Mouse (Mus musculus): Measurements from ENCODE around the gene Frmd4a.

The Frmd4a gene

GRCm38 (mm10) chr2:4017528-4018288 is at the start of gene Frmd4a:
Gene Frmd4a (plus strand): TSS chr2:4017717.
- DNase-seq (ENCODE audit: low spot score): no peak

GRCm38 (mm10) chr2:3988876-3989275 is 28.6 kb upstream of the Frmd4a start:
- DNase-seq (ENCODE audit: low spot score): no peak

- no peak for DNase-seq (ENCODE audit: low spot score)
These were observed 27.1 kb upstream of the Frmd4a start for GRCm38 (mm10) chr2:3990431-3990830.

GRCm38 (mm10) chr2:4018431-4018876 is 937 bp downstream of the Frmd4a start:
- DNase-seq (ENCODE audit: low spot score): no peak

GRCm38 (mm10) chr2:4018909-4019308 is 1.4 kb downstream of the Frmd4a start:
- DNase-seq (ENCODE audit: low spot score): no peak

- DNase-seq (ENCODE audit: low spot score): no peak
These were observed 7.4 kb downstream of the Frmd4a start for GRCm38 (mm10) chr2:4024927-4025326.

GRCm38 (mm10) chr2:4029031-4029747 is 11.7 kb downstream of the Frmd4a start:
- DNase-seq (ENCODE audit: low spot score): no peak

GRCm38 (mm10) chr2:4036153-4036589 is 18.7 kb downstream of the Frmd4a start:
- no peak for DNase-seq (ENCODE audit: low spot score)

GRCm38 (mm10) chr2:4036651-4037117 is 19.2 kb downstream of the Frmd4a start:
- DNase-seq (ENCODE audit: low spot score): no peak

GRCm38 (mm10) chr2:4042009-4042408 is 24.5 kb downstream of the Frmd4a start:
- DNase-seq (ENCODE audit: low spot score): no peak

- DNase-seq (ENCODE audit: low spot score): no peak
These were observed 38.0 kb downstream of the Frmd4a start for GRCm38 (mm10) chr2:4055481-4055880.

- no peak for DNase-seq (ENCODE audit: low spot score)
These were observed 43.2 kb downstream of the Frmd4a start for GRCm38 (mm10) chr2:4060675-4061074.

- no peak for DNase-seq (ENCODE audit: low spot score)
These were observed 54.3 kb downstream of the Frmd4a start for GRCm38 (mm10) chr2:4071831-4072230.

GRCm38 (mm10) chr2:4083877-4084276 is 66.4 kb downstream of the Frmd4a start:
- DNase-seq (ENCODE audit: low spot score): no peak

GRCm38 (mm10) chr2:4097601-4098000 is 80.1 kb downstream of the Frmd4a start:
- DNase-seq (ENCODE audit: low spot score): no peak

GRCm38 (mm10) chr2:4098948-4099776 is 81.6 kb downstream of the Frmd4a start:
- DNase-seq (ENCODE audit: low spot score): no peak

- DNase-seq (ENCODE audit: low spot score): no peak
These were observed 82.2 kb downstream of the Frmd4a start for GRCm38 (mm10) chr2:4099777-4100104.

GRCm38 (mm10) chr2:4101370-4101769 is 83.9 kb downstream of the Frmd4a start:
- no peak for DNase-seq (ENCODE audit: low spot score)

- no peak for DNase-seq (ENCODE audit: low spot score)
These were observed 95.9 kb downstream of the Frmd4a start for GRCm38 (mm10) chr2:4113303-4113920.

- no peak for DNase-seq (ENCODE audit: low spot score)
These were observed 102.4 kb downstream of the Frmd4a start for GRCm38 (mm10) chr2:4119678-4120458.

GRCm38 (mm10) chr2:4131216-4131615 is 113.7 kb downstream of the Frmd4a start:
- no peak for DNase-seq (ENCODE audit: low spot score)
